Mouse (Mus musculus) forebrain, postnatal 0 days (tissue): ENCODE measurements around the gene Obscn. TPM values are rescaled to one million over a fixed set of nuclear protein-coding genes. Genes with fewer than 3 reads are reported as not detected.
A peak's percentile ranks its signal among the peaks of the same experiment; 100 is the strongest.

Source experiments
- ATAC-seq: fragments of 200-750 bp; cut with Nextera tagmentation; 2 replicates; pipeline ENCODE4 v1.8.0; 2017; ENCODE audit warnings: mild to moderate bottlenecking, moderate library complexity
- DNase-seq: peaks from one replicate; pipeline ENCODE4 v3.0.0-alpha.2; 2015
- H3K27ac ChIP-seq: fragments of 300-500 bp; sonication (generic); 2 replicates; pipeline ENCODE4 v1.5.1; 2014; ENCODE audit warnings: low read depth, mild to moderate bottlenecking, antibody characterized with exemption, low read length, moderate library complexity, mixed read lengths
- H3K27me3 ChIP-seq: fragments of 300-500 bp; sonication (generic); 2 replicates; pipeline ENCODE4 v1.6.1; 2014; ENCODE audit warnings: mild to moderate bottlenecking, low read length, mixed read lengths; ENCODE audit not compliant: insufficient read depth
- H3K36me3 ChIP-seq: fragments of 300-500 bp; sonication (generic); 2 replicates; pipeline ENCODE4 v1.6.1; 2014; ENCODE audit warnings: mild to moderate bottlenecking, moderate library complexity; ENCODE audit not compliant: insufficient read depth
- H3K4me1 ChIP-seq: fragments of 300-500 bp; sonication (generic); 2 replicates; pipeline ENCODE4 v1.6.1; 2014; ENCODE audit warnings: antibody characterized with exemption; ENCODE audit not compliant: insufficient read depth
- H3K4me2 ChIP-seq: fragments of 300-500 bp; sonication (generic); 2 replicates; pipeline ENCODE4 v1.6.1; 2014; ENCODE audit warnings: low read depth, mild to moderate bottlenecking, moderate library complexity
- H3K4me3 ChIP-seq: fragments of 300-500 bp; sonication (generic); 2 replicates; pipeline ENCODE4 v1.5.1; 2014; ENCODE audit warnings: low read depth, low read length, mixed read lengths
- H3K9ac ChIP-seq: fragments of 300-500 bp; sonication (generic); 2 replicates; pipeline ENCODE4 v1.6.1; 2014; ENCODE audit warnings: mild to moderate bottlenecking
- H3K9me3 ChIP-seq: fragments of 300-500 bp; sonication (generic); 2 replicates; pipeline ENCODE4 v1.6.1; 2016; ENCODE audit warnings: low read length
- CTCF ChIP-seq: sonication (generic); IDR thresholded peaks from 2 replicates; pipeline ENCODE4 v1.5.1; 2016; ENCODE audit warnings: antibody characterized with exemption, control low read depth, low read depth
- WGBS: fragments of 180-500 bp; shearing (Covaris S2); extraction: QIAGEN DNeasy Blood & Tissue Kit; methylation state at CpG from one replicate; pipeline ENCODE4 v1.1.7; 2014; 5-methylcytosine and 5-hydroxymethylcytosine counted together
- polyA plus RNA-seq: library from polyadenylated mRNA; unstranded; fragments of >200 nt; fragmentation: Nextera tagmentation; extraction: Ambion mirVana; gene quantifications from 2 replicates; pipeline ENCODE4 v1.2.1, GENCODE M21; 2015
- total RNA-seq: library from RNA; depleted of rRNA; stranded (reverse); fragments of >200 nt; gene quantifications from 2 replicates; pipeline ENCODE4 v1.2.3, GENCODE M21; 2014

Obscn gene
- total and polyA plus RNA-seq, 2 experiments from 2014 or later = 0.31 to 1.5 TPM

GRCm38 (mm10) chr11:59161398-59161797 is 25.2 kb upstream of the Obscn start:
- Histone ChIP-seq H3K27me3 (no peaks in the 10 kb centered on the region), H3K4me1 (peaks cover 16% of the 10 kb centered on the region), H3K9me3 (no peaks in the 10 kb centered on the region), H3K4me3 (no peak overlapping the region), H3K9ac (no peak overlapping the region), H3K27ac (no peak overlapping the region), H3K4me2 (no peak overlapping the region), H3K36me3 (peaks cover 14% of the 10 kb centered on the region)
- ATAC-seq (no peak), DNase-seq (no peak)
- WGBS = 68% methylated on average over 5 of the region's 5 CpGs
- no peak for TF ChIP-seq CTCF

GRCm38 (mm10) chr11:59159558-59159957 is 23.4 kb upstream of the Obscn start:
- peaks cover 14% of the 10 kb centered on the region for H3K36me3 ChIP-seq
- H3K4me2 ChIP-seq = no peak overlapping the region
- ATAC-seq (no peak), DNase-seq (no peak)
- no peak for TF ChIP-seq CTCF
- H3K4me1 ChIP-seq = peaks cover 16% of the 10 kb centered on the region
- H3K9ac ChIP-seq = no peak overlapping the region
- H3K4me3 ChIP-seq = no peak overlapping the region
- no peaks in the 10 kb centered on the region for H3K9me3 ChIP-seq
- 87% methylated on average over 4 of the region's 4 CpGs for WGBS
- no peak overlapping the region for H3K27ac ChIP-seq
- no peaks in the 10 kb centered on the region for H3K27me3 ChIP-seq

- H3K4me2 ChIP-seq = no peak overlapping the region
Observed at GRCm38 (mm10) chr11:59159099-59159498, 22.9 kb upstream of the Obscn start.

GRCm38 (mm10) chr11:59155900-59156299 is 19.7 kb upstream of the Obscn start:
- Histone ChIP-seq H3K9me3 (no peaks in the 10 kb centered on the region), H3K36me3 (peaks cover 14% of the 10 kb centered on the region), H3K4me2 (no peak overlapping the region), H3K9ac (no peak overlapping the region), H3K4me1 (no peaks in the 10 kb centered on the region), H3K4me3 (no peak overlapping the region), H3K27me3 (no peaks in the 10 kb centered on the region), H3K27ac (no peak overlapping the region)
- ATAC-seq (no peak), DNase-seq (no peak)
- TF ChIP-seq CTCF = no peak
- WGBS = 83% methylated on average over 5 of the region's 5 CpGs

More at GRCm38 (mm10) chr11:59159099-59159498, 22.9 kb upstream of the Obscn start:
- Histone ChIP-seq H3K4me1 (peaks cover 14% of the 10 kb centered on the region), H3K27me3 (no peaks in the 10 kb centered on the region), H3K9me3 (no peaks in the 10 kb centered on the region), H3K27ac (no peak overlapping the region), H3K9ac (no peak overlapping the region), H3K36me3 (peaks cover 14% of the 10 kb centered on the region), H3K4me3 (no peak overlapping the region)
- DNase-seq (no peak), ATAC-seq (no peak)
- no peak for TF ChIP-seq CTCF
- 93% methylated on average over 13 of the region's 13 CpGs for WGBS

- H3K4me2 ChIP-seq = no peak overlapping the region
- TF ChIP-seq CTCF = no peak
- H3K27me3 ChIP-seq = no peaks in the 10 kb centered on the region
- H3K4me3 ChIP-seq = no peak overlapping the region
- H3K4me1 ChIP-seq = no peaks in the 10 kb centered on the region
- ATAC-seq = no peak
- H3K27ac ChIP-seq = no peak overlapping the region
- DNase-seq = no peak
- peaks cover 14% of the 10 kb centered on the region for H3K36me3 ChIP-seq
- 89% methylated on average over 7 of the region's 7 CpGs for WGBS
- H3K9me3 ChIP-seq = no peaks in the 10 kb centered on the region
- no peak overlapping the region for H3K9ac ChIP-seq
Observed at GRCm38 (mm10) chr11:59154220-59154619, 18.0 kb upstream of the Obscn start.

- no peak for DNase-seq
- H3K4me2 ChIP-seq = no peak overlapping the region
Observed at GRCm38 (mm10) chr11:59151729-59152128, 15.5 kb upstream of the Obscn start.

GRCm38 (mm10) chr11:59149302-59149701 is 13.1 kb upstream of the Obscn start:
- ATAC-seq = no peak; the same call in 1 of the 2 replicates
- H3K9me3 ChIP-seq = no peaks in the 10 kb centered on the region
- H3K4me3 ChIP-seq = no peak overlapping the region
- no peak overlapping the region for H3K4me2 ChIP-seq
- no peak overlapping the region for H3K27ac ChIP-seq
- H3K9ac ChIP-seq = no peak overlapping the region
- no peaks in the 10 kb centered on the region for H3K4me1 ChIP-seq
- H3K27me3 ChIP-seq = no peaks in the 10 kb centered on the region
- 77% methylated on average over 3 of the region's 3 CpGs for WGBS
- DNase-seq = no peak
- TF ChIP-seq CTCF = no peak
- H3K36me3 ChIP-seq = no peaks in the 10 kb centered on the region

More at GRCm38 (mm10) chr11:59151729-59152128, 15.5 kb upstream of the Obscn start:
- H3K9ac ChIP-seq = no peak overlapping the region
- no peaks in the 10 kb centered on the region for H3K9me3 ChIP-seq
- H3K4me3 ChIP-seq = no peak overlapping the region
- H3K27me3 ChIP-seq = no peaks in the 10 kb centered on the region
- H3K4me1 ChIP-seq = no peaks in the 10 kb centered on the region
- H3K27ac ChIP-seq = no peak overlapping the region
- peak; percentile 36 for TF ChIP-seq CTCF
- ATAC-seq = no peak
- WGBS = 18% methylated on average over 3 of the region's 3 CpGs
- H3K36me3 ChIP-seq = no peaks in the 10 kb centered on the region
